Mouse (Mus musculus) testis, adult 2 months (tissue): Measurements from ENCODE around the gene Chmp5.

Experiments
- CTCF ChIP-seq: fragments of 200-500 bp; IDR thresholded peaks from 2 replicates; pipeline ENCODE4 v1.5.1; 2012; ENCODE audit warnings: low read depth, mild to moderate bottlenecking, inconsistent platforms, low read length, moderate library complexity; ENCODE audit not compliant: control insufficient read depth, insufficient read depth, insufficient replicate concordance
- POLR2A ChIP-seq: fragments of 200-500 bp; IDR thresholded peaks from 2 replicates; pipeline ENCODE4 v1.6.1; 2012; ENCODE audit warnings: low read depth, mild to moderate bottlenecking, inconsistent platforms, low read length, moderate library complexity; ENCODE audit not compliant: control insufficient read depth

GRCm38 (mm10) chr4:40929046-40929445 is 19.2 kb upstream of the Chmp5 start:
- no peak for TF ChIP-seq CTCF
- no peak for TF ChIP-seq POLR2A
